Mouse (Mus musculus): ENCODE measurements around the gene Wwox.

Wwox gene

GRCm38 (mm10) chr8:114468526-114469207, 29.2 kb downstream of the Wwox start:
- no peak for DNase-seq (ENCODE audit: extremely low read depth, low read depth)

DNA sequence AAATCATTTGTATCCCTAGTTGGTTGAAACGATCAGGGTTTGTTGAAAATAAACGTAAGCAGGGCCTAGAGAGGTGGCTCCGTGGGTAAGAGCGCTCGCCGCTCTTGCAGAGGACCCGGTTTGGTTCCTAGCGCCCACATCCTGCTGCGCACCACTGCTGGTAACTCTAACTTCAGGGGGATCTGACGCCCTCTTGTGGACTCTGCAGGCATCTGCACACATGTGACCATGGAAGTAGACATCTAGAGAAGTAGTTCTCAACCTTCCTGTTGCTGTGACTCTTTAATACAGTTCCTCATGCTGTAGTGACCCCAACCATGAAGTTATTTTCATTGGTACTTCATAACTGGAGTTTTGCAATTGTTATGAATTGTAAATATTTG, 29.7 kb downstream of the Wwox start:
- DNase-seq (ENCODE audit: extremely low read depth, low read depth) = no peak

DNA sequence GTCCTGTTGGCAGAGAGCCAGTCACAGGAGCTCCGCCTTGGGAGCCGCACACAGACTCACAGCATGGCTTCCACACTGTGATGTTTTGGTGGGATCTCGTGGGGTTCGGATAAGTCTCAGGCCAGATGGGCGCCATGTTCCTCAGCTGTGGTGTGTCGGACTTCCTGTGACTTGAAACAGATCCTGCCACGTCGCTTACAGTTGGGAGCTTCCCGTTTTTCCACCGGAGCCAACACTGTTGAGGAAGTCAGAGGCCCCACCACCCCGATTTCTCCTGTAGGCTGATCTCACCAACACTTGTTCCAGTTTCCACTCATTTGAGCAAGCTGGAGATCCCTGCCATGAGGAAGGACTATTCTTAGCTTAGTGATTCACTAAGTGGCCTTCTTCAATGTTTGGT, 34.1 kb downstream of the Wwox start:
- no peak for DNase-seq (ENCODE audit: extremely low read depth, low read depth)

GRCm38 (mm10) chr8:114476919-114477318, 37.5 kb downstream of the Wwox start:
- no peak for DNase-seq (ENCODE audit: extremely low read depth, low read depth)

DNA sequence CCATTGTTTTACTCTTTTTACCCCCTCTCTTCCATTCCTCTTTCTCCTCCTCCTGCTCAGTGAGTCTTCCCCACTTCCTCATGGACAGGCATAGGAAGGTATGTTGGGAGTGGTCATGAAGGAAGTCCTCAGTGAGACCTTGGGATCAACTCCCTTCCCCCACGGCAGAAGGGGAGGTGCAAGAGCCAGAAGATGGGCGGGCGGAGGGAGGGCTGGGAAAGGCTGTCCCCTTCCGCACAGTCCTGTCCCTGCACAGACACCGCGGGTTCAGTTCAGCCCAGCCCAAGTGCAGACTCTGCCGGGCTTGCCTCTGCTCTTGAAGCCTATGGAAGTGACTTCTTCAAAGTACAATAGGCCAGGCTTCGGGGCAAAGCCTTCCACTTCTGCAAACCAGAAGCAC, 38.3 kb downstream of the Wwox start:
- no peak for DNase-seq (ENCODE audit: extremely low read depth, low read depth)

DNA sequence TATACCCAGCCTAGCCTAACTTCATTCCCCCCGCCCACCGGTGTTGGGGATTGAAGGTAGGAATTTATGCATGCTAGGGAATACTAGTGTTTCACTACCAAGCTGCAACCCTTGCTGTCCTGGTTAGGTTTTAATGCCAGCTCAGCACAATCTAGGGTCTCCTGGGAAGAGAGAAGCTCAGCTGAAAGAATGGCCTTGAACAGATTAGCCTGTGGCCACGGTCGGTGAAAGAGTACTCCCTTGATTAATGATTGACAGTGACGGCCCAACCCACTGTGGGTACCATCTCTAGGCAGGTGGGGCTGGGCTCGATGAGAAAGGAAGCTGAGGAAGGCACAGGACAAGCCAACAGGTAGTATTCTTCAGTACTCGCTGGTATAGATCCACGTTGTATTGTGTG, 40.3 kb downstream of the Wwox start:
- no peak for DNase-seq (ENCODE audit: extremely low read depth, low read depth)

DNA sequence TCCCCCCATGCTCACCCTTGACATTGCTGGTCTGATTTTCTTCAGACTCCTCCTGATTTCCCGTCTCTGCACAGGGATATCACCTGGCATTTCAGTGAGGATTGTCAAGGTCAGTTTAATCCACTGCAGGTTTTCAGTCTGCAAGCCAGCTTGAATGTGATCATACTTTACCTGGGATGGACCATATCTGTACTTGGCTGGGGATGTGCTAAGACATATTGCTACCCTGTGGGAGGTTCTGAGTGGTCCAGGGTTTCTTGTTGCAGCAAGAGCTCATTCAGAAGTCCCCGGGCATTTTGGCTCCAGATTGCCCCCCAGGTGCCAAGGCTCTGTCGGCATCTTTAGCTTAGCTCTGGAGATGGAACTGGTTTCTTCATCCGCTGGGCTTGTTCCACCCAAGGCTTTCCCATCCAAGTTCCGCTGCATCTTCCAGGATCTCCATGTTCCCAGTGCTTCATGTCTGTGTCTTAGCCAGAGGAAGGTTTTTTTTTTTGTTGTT, 52.3 kb downstream of the Wwox start:
- no peak for DNase-seq (ENCODE audit: extremely low read depth, low read depth)

- DNase-seq (ENCODE audit: extremely low read depth, low read depth) = no peak
Measured at GRCm38 (mm10) chr8:114499448-114500144, 60.1 kb downstream of the Wwox start.

- no peak for DNase-seq (ENCODE audit: extremely low read depth, low read depth)
Measured at GRCm38 (mm10) chr8:114501906-114502305, 62.5 kb downstream of the Wwox start.

DNA sequence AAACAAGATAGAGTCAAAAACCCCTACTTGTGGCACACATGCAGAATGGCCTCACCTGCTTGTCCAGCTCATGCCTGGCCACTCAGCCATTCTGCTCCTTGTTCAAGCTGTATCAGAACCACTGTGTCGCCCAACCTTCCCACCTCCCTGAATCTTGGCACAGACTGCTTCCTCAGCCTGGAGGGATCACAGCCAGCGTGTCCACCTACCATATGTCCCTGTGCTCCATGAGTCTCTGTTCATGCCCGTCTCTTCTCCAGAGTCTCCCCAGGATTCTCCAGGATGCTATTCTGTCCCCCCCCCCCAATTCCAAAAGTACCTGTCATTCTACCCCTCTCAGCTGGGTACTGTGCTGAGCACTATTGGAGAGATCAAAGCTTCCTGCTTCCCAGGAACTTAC, 63.7 kb downstream of the Wwox start:
- DNase-seq (ENCODE audit: extremely low read depth, low read depth) = no peak

- no peak for DNase-seq (ENCODE audit: extremely low read depth, low read depth)
Measured at GRCm38 (mm10) chr8:114504889-114505288, 65.4 kb downstream of the Wwox start.

DNA sequence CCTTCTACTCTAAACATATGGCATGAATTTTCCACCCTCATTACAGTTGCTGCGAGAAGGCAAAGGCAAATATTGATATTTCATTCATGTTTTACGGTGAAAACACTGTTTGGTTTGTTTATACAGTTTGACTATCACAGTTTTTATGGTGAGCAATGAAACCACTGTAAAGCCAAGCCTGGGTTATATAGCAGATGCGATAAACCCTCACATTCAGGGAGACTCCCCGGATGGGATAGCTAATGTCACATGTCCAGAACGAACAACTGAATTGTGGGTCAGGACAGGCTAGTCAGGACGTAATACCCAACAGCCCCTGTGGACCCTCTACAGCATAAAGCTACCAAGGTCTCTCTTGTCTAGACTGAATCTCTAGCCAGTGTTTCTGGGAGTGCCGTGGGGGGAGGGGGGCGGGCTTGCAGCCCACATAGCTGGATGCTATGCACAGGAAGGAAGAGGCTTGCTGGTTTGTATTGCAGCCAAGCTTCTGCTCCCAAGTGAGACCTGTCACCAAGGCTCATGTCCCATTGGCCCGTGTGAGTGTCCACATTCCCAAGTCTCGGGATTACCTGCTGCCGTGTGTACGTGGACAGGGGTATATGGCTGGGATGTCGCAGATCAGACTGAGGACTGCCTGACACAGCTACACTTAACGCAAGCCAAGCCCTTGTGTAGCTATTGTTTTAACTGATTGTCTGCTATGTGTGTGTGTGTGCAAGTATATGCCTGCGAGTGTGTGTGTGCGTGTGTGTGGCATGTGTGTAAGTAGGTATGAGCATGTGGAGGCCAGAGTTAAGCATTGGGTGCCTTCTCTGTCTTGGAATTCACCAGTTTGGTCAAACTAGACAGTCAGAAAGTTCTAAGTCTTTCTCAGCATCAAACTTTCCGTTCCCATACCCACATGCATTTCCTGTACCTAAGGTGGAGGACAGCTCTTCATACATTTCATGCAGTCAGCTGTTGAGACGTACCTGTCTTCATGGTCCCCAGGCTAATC, 66.2 kb downstream of the Wwox start:
- no peak for DNase-seq (ENCODE audit: extremely low read depth, low read depth)

DNA sequence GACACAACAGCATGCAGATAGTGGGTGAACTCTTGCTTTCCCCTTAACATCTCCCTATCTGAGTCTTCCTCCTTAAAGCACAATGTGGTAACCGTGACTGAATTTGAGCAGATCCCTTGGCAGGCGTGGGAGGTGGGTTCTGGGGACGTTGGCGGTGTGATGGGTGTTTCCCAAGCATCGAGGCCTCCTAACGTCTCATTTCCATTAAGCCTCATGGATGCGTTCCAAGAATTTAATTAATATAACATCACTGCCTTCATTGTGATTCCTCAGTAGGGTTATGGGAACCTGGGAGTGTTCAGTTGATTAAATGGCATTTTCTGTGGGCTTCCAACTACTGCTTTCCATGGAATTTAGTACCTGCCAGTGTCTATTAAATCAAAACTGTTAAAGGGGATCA, 67.9 kb downstream of the Wwox start:
- DNase-seq (ENCODE audit: extremely low read depth, low read depth) = no peak

DNA sequence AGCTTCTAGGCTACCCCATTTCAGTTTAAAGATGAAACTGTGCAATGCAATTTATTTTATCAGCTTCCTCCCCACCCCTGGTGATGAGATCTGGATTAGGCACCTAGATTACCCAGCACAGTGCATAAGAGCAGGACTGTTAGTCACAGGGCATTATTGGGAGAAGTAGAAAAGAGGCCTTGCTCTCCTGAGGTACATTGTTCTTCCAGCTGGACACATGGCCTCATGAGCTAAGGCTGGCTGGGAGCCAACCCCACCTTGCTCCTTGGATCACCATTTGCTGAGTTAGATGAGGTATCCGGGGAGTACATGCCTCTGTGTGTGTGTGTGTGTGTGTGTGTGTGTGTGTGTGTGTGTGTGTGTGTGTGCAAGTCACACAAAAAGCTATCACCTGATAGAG, 70.8 kb downstream of the Wwox start:
- DNase-seq (ENCODE audit: extremely low read depth, low read depth) = no peak

DNA sequence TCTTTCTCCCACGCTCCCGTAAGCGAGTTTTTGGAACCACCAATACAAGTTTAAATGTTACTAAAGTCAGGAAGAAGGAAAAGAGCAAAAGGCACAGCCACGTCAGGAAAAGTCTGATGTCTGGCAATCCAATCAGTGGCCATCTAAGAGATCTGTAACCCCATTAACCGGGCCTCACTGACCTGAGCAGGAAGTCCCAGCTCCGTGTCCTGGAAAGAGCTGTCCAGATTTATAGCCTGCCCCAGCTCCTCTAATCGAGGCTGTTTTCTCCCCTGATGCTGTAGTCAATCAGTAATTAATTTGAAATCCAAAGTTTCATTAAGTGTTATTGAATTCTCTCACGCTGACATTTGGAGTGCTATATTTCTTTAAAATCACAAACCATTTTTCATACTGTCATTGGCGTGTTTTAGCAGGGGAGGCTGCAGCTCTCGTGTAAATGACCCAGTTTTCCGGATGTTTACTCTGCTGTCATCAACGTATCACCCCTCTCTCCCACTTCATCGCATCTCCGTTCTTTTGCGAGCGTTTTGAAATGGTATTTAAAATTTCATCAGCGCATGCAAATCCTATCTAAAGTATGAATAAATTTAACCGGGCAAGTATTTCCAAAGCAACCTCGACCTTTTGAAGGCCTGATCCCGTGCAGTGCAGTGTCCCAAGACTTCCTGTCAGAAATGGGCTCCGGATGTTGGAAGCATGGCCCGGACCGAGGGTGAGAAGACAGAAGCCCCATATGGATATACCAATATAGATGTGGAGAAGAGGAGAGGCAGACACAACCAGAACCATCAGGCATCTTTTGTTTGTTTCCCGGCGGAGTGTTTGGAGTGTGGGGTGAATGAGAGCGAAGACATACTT, 72.8 kb downstream of the Wwox start:
- no peak for DNase-seq (ENCODE audit: extremely low read depth, low read depth)

DNA sequence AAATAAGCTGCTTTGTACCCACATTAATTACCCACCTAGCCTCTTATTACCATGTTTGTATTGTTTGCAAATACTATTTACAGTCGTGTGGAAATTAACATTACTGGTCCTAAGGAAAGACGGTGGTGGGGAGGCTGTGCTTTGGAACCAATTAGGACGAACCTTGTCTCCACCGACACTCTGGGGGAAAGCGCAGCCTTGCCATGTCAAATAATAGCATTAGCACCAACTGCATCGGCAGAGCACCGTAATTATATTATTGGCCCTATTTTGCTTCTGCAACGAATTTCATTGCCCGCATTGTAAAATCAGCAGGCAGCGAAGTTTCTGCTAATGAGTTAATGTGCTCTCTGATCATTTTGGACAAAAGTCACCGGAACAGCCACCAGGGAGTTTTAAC, 75.2 kb downstream of the Wwox start:
- DNase-seq (ENCODE audit: extremely low read depth, low read depth) = no peak

- no peak for DNase-seq (ENCODE audit: extremely low read depth, low read depth)
Measured at GRCm38 (mm10) chr8:114523061-114523460, 83.6 kb downstream of the Wwox start.

GRCm38 (mm10) chr8:114526626-114527267, 87.3 kb downstream of the Wwox start:
- no peak for DNase-seq (ENCODE audit: extremely low read depth, low read depth)

DNA sequence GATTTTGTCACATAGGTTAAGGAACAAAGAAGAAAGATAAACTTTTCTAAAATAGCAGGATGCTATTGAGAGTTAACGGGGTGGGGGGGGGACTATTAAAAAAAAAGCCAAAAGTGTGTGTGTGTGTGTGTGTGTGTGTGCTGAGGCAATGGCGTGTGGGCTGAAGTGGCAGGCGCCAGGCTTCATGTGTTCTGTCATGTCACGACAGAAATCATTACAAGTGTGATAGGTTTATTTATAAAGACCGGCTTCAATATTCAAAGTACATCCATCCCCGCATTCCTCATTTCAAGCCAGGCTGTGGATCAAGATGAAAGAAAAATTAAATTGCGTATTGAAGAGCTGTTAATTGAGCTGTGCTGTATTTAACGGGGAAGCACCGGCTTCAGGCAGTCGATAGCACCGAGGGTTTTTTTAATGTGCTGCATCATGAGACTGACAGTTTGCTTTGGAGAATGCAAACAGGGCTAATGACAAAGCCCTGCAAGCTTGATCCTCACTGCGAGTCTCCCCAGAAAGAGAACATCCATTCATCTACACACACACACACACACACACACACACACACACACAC, 88.3 kb downstream of the Wwox start:
- DNase-seq (ENCODE audit: extremely low read depth, low read depth) = no peak

GRCm38 (mm10) chr8:114529581-114529980, 90.1 kb downstream of the Wwox start:
- no peak for DNase-seq (ENCODE audit: extremely low read depth, low read depth)
